Mouse (Mus musculus): ENCODE data around the gene Mtrr. TPM values are rescaled to one million over a fixed set of nuclear protein-coding genes. Genes with fewer than 3 reads are reported as not detected.

Gene Mtrr
- 20.5 and 21.9 TPM in 2 replicates for polyA plus RNA-seq (2012; rRNA removed)
- 15.7 and 16.9 TPM in 2 replicates for polyA plus RNA-seq (2014; fragmentation: Nextera tagmentation; extraction: Ambion mirVana)

GRCm38 (mm10) chr13:68581747-68582516 lies at the start of gene Mtrr, which contains the start of gene Fastkd3:
Gene Mtrr (minus strand): TSS chr13:68582149.
Gene Fastkd3 (plus strand): TSS chr13:68582234.
- Histone ChIP-seq H3K9me3 (ENCODE audit: control insufficient read depth, low read length) (no peaks in the 10 kb centered on the region), H3K4me3 (replicated peaks; ENCODE audit: low read length) (peak within 1 kb of the TSS; percentile 73), H3K9ac (ENCODE audit: low read depth, low read length, severe bottlenecking) (peak within 1 kb of the TSS; percentile 72), H3K4me1 (ENCODE audit: control insufficient read depth, insufficient read depth, low read length) (peaks cover 14% of the 10 kb centered on the region), H3K4me2 (replicated peaks; ENCODE audit: low read depth, low read length, severe bottlenecking) (peak within 1 kb of the TSS; percentile 83), H3K27ac (replicated peaks; ENCODE audit: low read depth, low read length) (peak within 1 kb of the TSS; percentile 76), H3K36me3 (ENCODE audit: control insufficient read depth, insufficient read depth, low read length) (peaks cover 54% of the 10 kb centered on the region), H3K27me3 (ENCODE audit: control insufficient read depth, insufficient read depth, low read length) (no peaks in the 10 kb centered on the region)
- peak; percentile 95 for DNase-seq (ENCODE audit: low spot score)
- peak; percentile 65; the same call in 1 of the 2 replicates for TF ChIP-seq POLR2A (IDR thresholded peaks at IDR 0.05; ENCODE audit: borderline replicate concordance, extremely low read depth, insufficient read depth, insufficient read length)
- ATAC-seq (ENCODE audit: low FRiP score, low read depth), result peak; percentile 99
- under 1% methylated on average over 52 of the region's 81 CpGs for WGBS

- Histone ChIP-seq H3K9ac (ENCODE audit: low read depth, low read length, severe bottlenecking) (no peak overlapping the region), H3K4me1 (ENCODE audit: control insufficient read depth, insufficient read depth, low read length) (no peaks in the 10 kb centered on the region), H3K9me3 (ENCODE audit: control insufficient read depth, low read length) (no peaks in the 10 kb centered on the region), H3K36me3 (ENCODE audit: control insufficient read depth, insufficient read depth, low read length) (no peaks in the 10 kb centered on the region), H3K27me3 (ENCODE audit: control insufficient read depth, insufficient read depth, low read length) (no peaks in the 10 kb centered on the region), H3K4me3 (replicated peaks; ENCODE audit: low read length) (no peak overlapping the region), H3K4me2 (replicated peaks; ENCODE audit: low read depth, low read length, severe bottlenecking) (no peak overlapping the region), H3K27ac (replicated peaks; ENCODE audit: low read depth, low read length) (no peak overlapping the region)
- 80% methylated on average over 3 of the region's 3 CpGs for WGBS
- DNase-seq (ENCODE audit: low spot score) (no peak), ATAC-seq (ENCODE audit: low FRiP score, low read depth) (no peak)
- no peak for TF ChIP-seq POLR2A (IDR thresholded peaks at IDR 0.05; ENCODE audit: borderline replicate concordance, extremely low read depth, insufficient read depth, insufficient read length)
Measured at GRCm38 (mm10) chr13:68627041-68627440, 45.1 kb upstream of the Mtrr start.

DNA sequence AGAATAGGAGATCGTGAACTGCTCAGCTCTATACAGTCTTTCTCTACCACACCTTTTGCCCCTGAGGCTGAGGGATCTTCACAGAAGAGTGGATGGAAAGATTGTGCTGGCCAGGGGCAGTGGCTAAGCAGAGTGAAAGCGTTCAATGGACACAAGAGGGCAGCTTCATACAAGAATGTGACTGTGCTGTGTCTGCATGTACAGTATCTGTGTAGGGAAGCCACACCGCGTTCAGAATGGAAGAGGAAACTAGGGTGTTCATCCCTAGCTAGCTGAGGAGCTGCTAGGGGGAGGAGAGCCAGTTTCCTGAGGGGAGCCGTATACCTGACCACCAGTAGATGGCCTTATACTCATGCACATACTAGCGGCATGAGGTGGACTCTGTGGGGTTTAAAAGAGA lies 40.8 kb upstream of the Mtrr start:
- DNase-seq (ENCODE audit: low spot score), result no peak
- ATAC-seq (ENCODE audit: low FRiP score, low read depth), result no peak

GRCm38 (mm10) chr13:68607652-68608405 lies 25.9 kb upstream of the Mtrr start:
- H3K27me3 ChIP-seq (ENCODE audit: control insufficient read depth, insufficient read depth, low read length), result no peaks in the 10 kb centered on the region
- no peak for TF ChIP-seq POLR2A (IDR thresholded peaks at IDR 0.05; ENCODE audit: borderline replicate concordance, extremely low read depth, insufficient read depth, insufficient read length)
- peak overlapping the region; percentile 29; the same call in 1 of the 2 replicates for H3K9ac ChIP-seq (ENCODE audit: low read depth, low read length, severe bottlenecking)
- H3K4me3 ChIP-seq (replicated peaks; ENCODE audit: low read length), result peak overlapping the region; percentile 17
- no peaks in the 10 kb centered on the region; the same call in 1 of the 2 replicates for H3K4me1 ChIP-seq (ENCODE audit: control insufficient read depth, insufficient read depth, low read length)
- H3K4me2 ChIP-seq (replicated peaks; ENCODE audit: low read depth, low read length, severe bottlenecking), result peak overlapping the region; percentile 40
- ATAC-seq (ENCODE audit: low FRiP score, low read depth) (peak; percentile 64), DNase-seq (ENCODE audit: low spot score) (peak; percentile 39)
- no peaks in the 10 kb centered on the region for H3K36me3 ChIP-seq (ENCODE audit: control insufficient read depth, insufficient read depth, low read length)
- no peaks in the 10 kb centered on the region for H3K9me3 ChIP-seq (ENCODE audit: control insufficient read depth, low read length)
- peak overlapping the region; percentile 65; the same call in 1 of the 2 replicates for H3K27ac ChIP-seq (replicated peaks; ENCODE audit: low read depth, low read length)
- 32% methylated on average over 21 of the region's 21 CpGs for WGBS

More for the DNA sequence above, 40.8 kb upstream of the Mtrr start:
- no peak overlapping the region for H3K4me3 ChIP-seq (replicated peaks; ENCODE audit: low read length)
- H3K4me1 ChIP-seq (ENCODE audit: control insufficient read depth, insufficient read depth, low read length), result no peaks in the 10 kb centered on the region
- no peak overlapping the region for H3K27ac ChIP-seq (replicated peaks; ENCODE audit: low read depth, low read length)
- no peaks in the 10 kb centered on the region for H3K9me3 ChIP-seq (ENCODE audit: control insufficient read depth, low read length)
- no peak overlapping the region for H3K4me2 ChIP-seq (replicated peaks; ENCODE audit: low read depth, low read length, severe bottlenecking)
- H3K9ac ChIP-seq (ENCODE audit: low read depth, low read length, severe bottlenecking), result no peak overlapping the region
- TF ChIP-seq POLR2A (IDR thresholded peaks at IDR 0.05; ENCODE audit: borderline replicate concordance, extremely low read depth, insufficient read depth, insufficient read length), result no peak
- H3K27me3 ChIP-seq (ENCODE audit: control insufficient read depth, insufficient read depth, low read length), result no peaks in the 10 kb centered on the region
- WGBS, result 58% methylated on average over 6 of the region's 6 CpGs
- 0 out of 2 replicates have a peak, but pooled peaks cover 3% of the 10 kb centered on the region for H3K36me3 ChIP-seq (ENCODE audit: control insufficient read depth, insufficient read depth, low read length)

DNA sequence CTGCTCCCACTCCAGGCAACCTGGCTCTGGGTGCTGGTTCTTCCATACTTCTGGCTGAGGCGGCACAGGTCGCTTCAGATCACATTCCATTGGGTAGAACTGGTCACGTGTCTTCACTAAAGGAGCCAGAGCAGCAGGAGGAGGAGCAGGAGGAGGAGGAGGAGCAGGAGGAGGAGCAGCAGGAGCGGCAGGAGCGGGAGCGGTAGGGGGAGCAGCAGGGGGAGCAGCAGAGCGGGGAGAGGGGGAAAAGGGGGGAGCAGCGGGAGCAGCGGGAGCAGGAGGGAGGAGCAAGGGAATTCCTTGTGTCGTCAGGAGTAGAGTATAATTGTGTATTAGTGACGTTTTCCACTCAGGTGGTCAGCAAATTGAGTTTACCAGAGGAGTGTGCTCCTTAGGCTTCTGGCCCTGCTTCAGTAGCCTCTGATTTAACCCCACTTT lies 23.8 kb upstream of the Mtrr start:
- H3K9ac ChIP-seq (ENCODE audit: low read depth, low read length, severe bottlenecking), result no peak overlapping the region
- no peaks in the 10 kb centered on the region for H3K9me3 ChIP-seq (ENCODE audit: control insufficient read depth, low read length)
- peak overlapping the region; percentile 19 for H3K4me3 ChIP-seq (replicated peaks; ENCODE audit: low read length)
- peak overlapping the region; percentile 34 for H3K4me2 ChIP-seq (replicated peaks; ENCODE audit: low read depth, low read length, severe bottlenecking)
- TF ChIP-seq POLR2A (IDR thresholded peaks at IDR 0.05; ENCODE audit: borderline replicate concordance, extremely low read depth, insufficient read depth, insufficient read length), result 0 out of 2 replicates have a peak, but pooled peaks have one; percentile 9
- no peaks in the 10 kb centered on the region for H3K27me3 ChIP-seq (ENCODE audit: control insufficient read depth, insufficient read depth, low read length)
- peaks cover 8% of the 10 kb centered on the region for H3K4me1 ChIP-seq (ENCODE audit: control insufficient read depth, insufficient read depth, low read length)
- H3K36me3 ChIP-seq (ENCODE audit: control insufficient read depth, insufficient read depth, low read length), result no peaks in the 10 kb centered on the region
- WGBS, result under 1% methylated on average over 11 of the region's 11 CpGs
- ATAC-seq (ENCODE audit: low FRiP score, low read depth) (peak; percentile 76), DNase-seq (ENCODE audit: low spot score) (peak; percentile 56)
- no peak overlapping the region for H3K27ac ChIP-seq (replicated peaks; ENCODE audit: low read depth, low read length)

Measured in limb, embryonic 14.5 days (tissue).